11 mouse cellular contexts compared by ENCODE assay signal in genomic region chr7:69062094-69062493, GRCm38 (mm10).
DNase-seq lines count a peak whose midpoint lies in the region; ATAC-seq and TF ChIP-seq lines count a peak whose summit lies in the region.
"Had no signal": no experiment of that assay in that cellular context is flagged by ENCODE, and none has a peak within 500 bp of the region (broad histone marks: within the 10 kb centered on the region; RNA-seq: fewer than 3 reads in every experiment).

No protein-coding gene starts in this region.

- TF ChIP-seq CTCF in liver, postnatal 0 days (IDR thresholded peaks at IDR 0.05; ENCODE audit: low read depth), result no peak

- no peaks in the 10 kb centered on the region for H3K36me3 ChIP-seq in midbrain, embryonic 11.5 days (ENCODE audit: control insufficient read depth, insufficient read depth, low read length)
- no peaks in the 10 kb centered on the region for H3K36me3 ChIP-seq in midbrain, embryonic 10.5 days
- H3K36me3 ChIP-seq in midbrain, embryonic 15.5 days (replicated peaks), result no peaks in the 10 kb centered on the region
- H3K36me3 ChIP-seq in liver, postnatal 0 days (replicated peaks; ENCODE audit: insufficient read depth, low read length), result no peaks in the 10 kb centered on the region
- H3K36me3 ChIP-seq: limb, embryonic 13.5 days had no signal

- no peaks in the 10 kb centered on the region for H3K27me3 ChIP-seq in midbrain, embryonic 11.5 days (ENCODE audit: control insufficient read depth, insufficient read depth, low read length)
- H3K27me3 ChIP-seq in midbrain, embryonic 10.5 days (ENCODE audit: low read depth, poor library complexity, severe bottlenecking), result no peaks in the 10 kb centered on the region
- no peaks in the 10 kb centered on the region for H3K27me3 ChIP-seq in midbrain, embryonic 15.5 days (replicated peaks)
- H3K27me3 ChIP-seq in liver, postnatal 0 days (ENCODE audit: insufficient read depth, low read length), result no peaks in the 10 kb centered on the region
- H3K27me3 ChIP-seq: limb, embryonic 13.5 days had no signal

- peak; percentile 64; the same call in 1 of the 2 replicates for ATAC-seq in midbrain, embryonic 11.5 days (ENCODE audit: low FRiP score)
- peak; percentile 93 for ATAC-seq in midbrain, embryonic 15.5 days (replicated peaks)
- ATAC-seq in liver, postnatal 0 days, result no peak

- no peaks in the 10 kb centered on the region for H3K9me3 ChIP-seq in midbrain, embryonic 11.5 days (ENCODE audit: control insufficient read depth, low read length)
- no peaks in the 10 kb centered on the region for H3K9me3 ChIP-seq in midbrain, embryonic 10.5 days (replicated peaks)
- H3K9me3 ChIP-seq in midbrain, embryonic 15.5 days, result no peaks in the 10 kb centered on the region
- no peaks in the 10 kb centered on the region for H3K9me3 ChIP-seq in liver, postnatal 0 days (ENCODE audit: low read length)
- H3K9me3 ChIP-seq: limb, embryonic 13.5 days had no signal

- no peak for TF ChIP-seq EP300 in liver, postnatal 0 days (IDR thresholded peaks at IDR 0.05; ENCODE audit: low read depth)

- H3K9ac ChIP-seq in midbrain, embryonic 11.5 days (ENCODE audit: low read length), result no peak overlapping the region
- no peak overlapping the region for H3K9ac ChIP-seq in midbrain, embryonic 15.5 days
- no peak overlapping the region for H3K9ac ChIP-seq in liver, postnatal 0 days (replicated peaks)
- H3K9ac ChIP-seq: limb, embryonic 13.5 days had no signal

- no peak overlapping the region for H3K4me2 ChIP-seq in midbrain, embryonic 11.5 days
- H3K4me2 ChIP-seq in midbrain, embryonic 15.5 days, result no peak overlapping the region
- H3K4me2 ChIP-seq in liver, postnatal 0 days (ENCODE audit: low read depth, low read length), result no peak overlapping the region
- H3K4me2 ChIP-seq: limb, embryonic 13.5 days had no signal

- no peak overlapping the region for H3K4me3 ChIP-seq in midbrain, embryonic 11.5 days (ENCODE audit: low read depth, low read length)
- no peak overlapping the region for H3K4me3 ChIP-seq in midbrain, embryonic 10.5 days
- H3K4me3 ChIP-seq in midbrain, embryonic 15.5 days, result no peak overlapping the region
- H3K4me3 ChIP-seq in liver, postnatal 0 days (ENCODE audit: low read depth, low read length), result no peak overlapping the region
- H3K4me3 ChIP-seq: limb, embryonic 13.5 days had no signal

- no peak overlapping the region for H3K27ac ChIP-seq in midbrain, embryonic 11.5 days (ENCODE audit: low read depth, low read length)
- no peak overlapping the region for H3K27ac ChIP-seq in midbrain, embryonic 10.5 days (replicated peaks)
- no peak overlapping the region; the same call in 1 of the 2 replicates for H3K27ac ChIP-seq in midbrain, embryonic 15.5 days
- no peak overlapping the region for H3K27ac ChIP-seq in liver, postnatal 0 days (ENCODE audit: low read depth)
- H3K27ac ChIP-seq: limb, embryonic 13.5 days had no signal

- DNase-seq in midbrain, embryonic 11.5 days (ENCODE audit: low spot score, missing footprints), result no peak
- no peak for DNase-seq in midbrain, embryonic 10.5 days (ENCODE audit: low spot score)
- DNase-seq in frontal cortex, postnatal 14 days (ENCODE audit: low spot score in 2 of 2), result peak; percentile 3 to 5
- DNase-seq in natural killer cell, adult 2 months (ENCODE audit: low spot score in 2 of 2), result no peak
- DNase-seq in cerebellum, adult 11-12 months, result no peak
- DNase-seq in liver, postnatal 0 days, result no peak
- DNase-seq: adrenal gland, adult 8-10 months; gastrocnemius, postnatal 10 days; lung, postnatal 4 days had no signal

- 76% methylated on average over 8 of the region's 8 CpGs for whole genome bisulfite sequencing in midbrain, embryonic 11.5 days
- 82% methylated on average over 8 of the region's 8 CpGs for WGBS in midbrain, embryonic 10.5 days
- 36% methylated on average over 8 of the region's 8 CpGs for WGBS in midbrain, embryonic 15.5 days
- whole genome bisulfite sequencing in liver, postnatal 0 days (ENCODE audit: insufficient replicate concordance), result 75% methylated on average over 8 of the region's 8 CpGs

- H3K4me1 ChIP-seq in midbrain, embryonic 11.5 days (ENCODE audit: control insufficient read depth, insufficient read depth, low read length), result no peaks in the 10 kb centered on the region
- H3K4me1 ChIP-seq in midbrain, embryonic 10.5 days, result peaks cover 7% of the 10 kb centered on the region
- peaks cover 18% of the 10 kb centered on the region for H3K4me1 ChIP-seq in midbrain, embryonic 15.5 days
- no peaks in the 10 kb centered on the region for H3K4me1 ChIP-seq in liver, postnatal 0 days (ENCODE audit: insufficient read depth)
- H3K4me1 ChIP-seq: limb, embryonic 13.5 days had no signal

Comparison
In these comparisons a context has a peak if more than half of its experiments do, and no peak if none do; other contexts are left out.
1. DNase-seq: peak in frontal cortex, postnatal 14 days (2 of 2); none in midbrain, embryonic 11.5 days (single experiment), midbrain, embryonic 10.5 days (single experiment), natural killer cell, adult 2 months (0 of 2), cerebellum, adult 11-12 months (single experiment) and liver, postnatal 0 days (single experiment).